Mouse (Mus musculus): Measurements from ENCODE around the gene Alg2. TPM values are rescaled to one million over a fixed set of nuclear protein-coding genes. Genes with fewer than 3 reads are reported as not detected.

The Alg2 gene
- polyA plus RNA-seq, 1 experiment, result 24.2 TPM

DNA sequence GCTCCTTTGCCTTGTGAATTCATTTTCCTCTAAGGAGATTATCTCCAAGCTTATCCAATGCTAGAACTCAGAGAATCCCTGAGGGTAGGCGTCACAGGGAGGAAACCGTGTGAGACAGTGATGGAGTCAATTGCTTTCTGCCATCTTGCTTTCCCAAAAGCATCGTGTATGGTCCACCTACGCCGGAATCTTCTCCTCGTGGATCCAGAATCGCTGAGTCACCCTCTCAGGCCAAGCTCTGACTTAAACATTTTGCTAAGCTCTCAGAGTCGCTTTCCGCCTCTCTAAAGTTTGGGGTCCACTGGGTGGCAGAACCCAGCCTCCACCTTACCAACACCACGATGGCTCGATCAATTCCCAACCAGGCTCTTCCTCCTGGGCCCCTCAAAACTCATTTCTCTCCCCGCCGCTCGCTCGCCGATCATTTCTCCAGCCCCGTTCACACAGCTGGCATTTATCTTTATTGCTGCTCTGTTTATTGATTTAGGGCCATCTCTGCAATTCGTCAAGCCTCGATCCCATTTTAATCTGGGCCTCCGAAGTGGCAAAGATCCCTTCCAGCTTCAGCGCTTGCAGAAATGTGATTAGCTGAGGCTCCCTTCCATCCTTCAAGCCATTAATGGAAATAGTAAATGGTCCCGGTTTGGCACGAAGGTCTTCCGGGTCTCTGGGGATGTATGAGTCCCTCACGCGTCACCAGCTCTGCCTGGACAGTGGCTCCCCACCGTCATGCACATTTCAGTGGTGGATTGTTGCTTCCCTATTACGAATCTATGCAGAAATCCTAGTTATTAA lies 38.4 kb downstream of the Alg2 start:
- Histone ChIP-seq H3K36me3 (ENCODE audit: control insufficient read depth, insufficient read depth, low read length) (no peaks in the 10 kb centered on the region), H3K27me3 (replicated peaks; ENCODE audit: control insufficient read depth, insufficient read depth, low read length) (no peaks in the 10 kb centered on the region), H3K4me3 (ENCODE audit: insufficient read depth, low read depth, low read length) (no peak overlapping the region), H3K4me1 (ENCODE audit: control insufficient read depth, insufficient read depth, low read length) (no peaks in the 10 kb centered on the region), H3K27ac (ENCODE audit: insufficient read depth, low read depth, low read length) (no peak overlapping the region)
- 72% methylated on average over 28 of the region's 28 CpGs for WGBS
- no peak for DNase-seq
- TF ChIP-seq POLR2A (IDR thresholded peaks at IDR 0.05; ENCODE audit: low read depth, low read length) (no peak), CTCF (conservative IDR thresholded peaks at IDR 0.05; ENCODE audit: insufficient read depth, insufficient read length, low read depth, low read length) (no peak)

DNA sequence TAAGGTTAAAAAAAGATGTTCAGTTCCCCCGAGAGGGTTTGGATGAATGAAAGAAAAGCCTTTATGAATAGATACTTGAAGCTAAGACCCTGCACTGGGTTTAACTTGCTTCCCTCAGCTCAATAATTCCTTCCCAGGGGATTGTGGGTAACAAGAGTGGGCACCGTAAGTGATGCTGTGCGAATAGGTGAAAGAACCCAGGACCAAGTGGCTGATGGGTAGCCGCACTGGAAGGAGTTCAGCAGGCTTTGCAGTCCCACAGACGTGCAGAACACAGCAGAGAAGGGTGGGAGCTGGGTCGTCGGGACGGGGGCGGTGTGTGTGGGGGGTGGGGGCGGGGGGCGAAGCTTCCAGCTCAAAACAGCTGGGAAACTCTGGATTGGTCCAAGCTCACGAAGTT lies 39.0 kb downstream of the Alg2 start:
- Histone ChIP-seq H3K27me3 (replicated peaks; ENCODE audit: control insufficient read depth, insufficient read depth, low read length) (no peaks in the 10 kb centered on the region), H3K4me1 (ENCODE audit: control insufficient read depth, insufficient read depth, low read length) (no peaks in the 10 kb centered on the region), H3K4me3 (ENCODE audit: insufficient read depth, low read depth, low read length) (no peak overlapping the region), H3K27ac (ENCODE audit: insufficient read depth, low read depth, low read length) (no peak overlapping the region), H3K36me3 (ENCODE audit: control insufficient read depth, insufficient read depth, low read length) (no peaks in the 10 kb centered on the region)
- TF ChIP-seq POLR2A (IDR thresholded peaks at IDR 0.05; ENCODE audit: low read depth, low read length) (no peak), CTCF (conservative IDR thresholded peaks at IDR 0.05; ENCODE audit: insufficient read depth, insufficient read length, low read depth, low read length) (no peak)
- no peak for DNase-seq
- WGBS, result 73% methylated on average over 12 of the region's 12 CpGs

DNA sequence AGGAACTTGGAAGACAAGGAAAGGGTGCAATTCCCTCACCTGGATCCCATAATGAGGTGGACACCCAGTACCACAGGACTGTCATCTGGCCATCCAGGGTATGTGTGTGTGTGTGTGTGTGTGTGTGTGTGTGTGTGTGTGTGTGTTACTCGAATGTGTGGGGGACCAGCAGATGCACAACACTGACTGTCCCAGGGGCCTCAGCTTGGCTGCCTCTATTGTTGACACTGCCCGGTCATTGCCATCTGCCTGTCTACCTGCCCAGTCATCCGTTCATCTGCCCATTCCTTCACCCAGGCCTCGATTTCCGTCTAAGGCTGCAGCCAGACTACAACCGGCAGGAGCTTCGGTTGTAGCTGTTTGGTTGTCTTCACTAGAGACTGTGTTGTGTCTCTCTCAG lies 41.4 kb downstream of the Alg2 start:
- WGBS, result 64% methylated on average over 7 of the region's 7 CpGs
- Histone ChIP-seq H3K27ac (ENCODE audit: insufficient read depth, low read depth, low read length) (no peak overlapping the region), H3K27me3 (replicated peaks; ENCODE audit: control insufficient read depth, insufficient read depth, low read length) (no peaks in the 10 kb centered on the region), H3K4me1 (ENCODE audit: control insufficient read depth, insufficient read depth, low read length) (no peaks in the 10 kb centered on the region), H3K4me3 (ENCODE audit: insufficient read depth, low read depth, low read length) (no peak overlapping the region), H3K36me3 (ENCODE audit: control insufficient read depth, insufficient read depth, low read length) (no peaks in the 10 kb centered on the region)
- TF ChIP-seq CTCF (conservative IDR thresholded peaks at IDR 0.05; ENCODE audit: insufficient read depth, insufficient read length, low read depth, low read length) (no peak), POLR2A (IDR thresholded peaks at IDR 0.05; ENCODE audit: low read depth, low read length) (no peak)
- DNase-seq, result no peak

DNA sequence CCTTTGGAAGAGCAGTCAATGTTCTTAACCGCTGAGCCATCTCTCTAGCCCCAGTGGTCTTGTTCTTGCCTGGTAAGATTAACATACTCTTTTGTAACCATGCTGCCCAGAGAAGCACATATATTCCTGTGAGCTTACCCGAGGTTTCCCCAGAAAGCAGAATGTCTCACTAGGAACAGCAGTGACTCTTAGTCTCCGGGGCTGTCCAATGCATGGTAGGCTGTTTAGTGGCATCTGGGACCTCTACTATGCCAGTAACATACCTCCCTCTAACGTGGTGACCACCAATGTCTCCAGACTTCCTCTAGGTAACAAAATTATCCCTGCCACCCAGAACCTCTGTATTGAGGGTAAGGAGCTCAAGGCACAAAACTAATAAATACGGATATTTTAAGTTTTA lies 43.1 kb downstream of the Alg2 start:
- H3K4me3 ChIP-seq (ENCODE audit: insufficient read depth, low read depth, low read length), result no peak overlapping the region
- DNase-seq, result no peak
- no peaks in the 10 kb centered on the region for H3K27me3 ChIP-seq (replicated peaks; ENCODE audit: control insufficient read depth, insufficient read depth, low read length)
- no peaks in the 10 kb centered on the region for H3K36me3 ChIP-seq (ENCODE audit: control insufficient read depth, insufficient read depth, low read length)
- no peak for TF ChIP-seq POLR2A (IDR thresholded peaks at IDR 0.05; ENCODE audit: low read depth, low read length)
- TF ChIP-seq CTCF (conservative IDR thresholded peaks at IDR 0.05; ENCODE audit: insufficient read depth, insufficient read length, low read depth, low read length), result no peak
- WGBS, result 92% methylated on average over 5 of the region's 5 CpGs
- H3K27ac ChIP-seq (ENCODE audit: insufficient read depth, low read depth, low read length), result no peak overlapping the region
- no peaks in the 10 kb centered on the region for H3K4me1 ChIP-seq (ENCODE audit: control insufficient read depth, insufficient read depth, low read length)

DNA sequence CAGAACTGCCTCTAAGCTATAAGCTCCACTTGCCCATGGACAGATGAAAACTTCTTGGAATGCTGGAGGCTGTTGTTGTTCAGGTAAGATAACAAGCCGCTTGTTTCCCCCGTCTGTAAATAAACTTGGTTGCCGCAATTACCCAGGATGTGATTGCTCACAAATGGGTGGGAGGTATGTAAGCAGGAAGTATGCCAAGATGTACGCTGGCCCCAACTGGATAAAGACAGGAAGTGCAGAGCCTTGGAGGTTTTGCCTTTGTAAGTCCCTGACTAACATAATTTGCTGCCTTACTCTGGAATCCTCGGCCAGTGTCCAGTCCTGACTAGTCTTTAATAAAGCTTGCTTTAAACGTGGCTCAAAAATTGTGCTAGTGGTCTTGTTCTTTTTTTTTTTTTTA lies 43.6 kb downstream of the Alg2 start:
- 39% methylated on average over 6 of the region's 6 CpGs for WGBS
- Histone ChIP-seq H3K27ac (ENCODE audit: insufficient read depth, low read depth, low read length) (no peak overlapping the region), H3K36me3 (ENCODE audit: control insufficient read depth, insufficient read depth, low read length) (no peaks in the 10 kb centered on the region), H3K4me1 (ENCODE audit: control insufficient read depth, insufficient read depth, low read length) (no peaks in the 10 kb centered on the region), H3K4me3 (ENCODE audit: insufficient read depth, low read depth, low read length) (no peak overlapping the region), H3K27me3 (replicated peaks; ENCODE audit: control insufficient read depth, insufficient read depth, low read length) (no peaks in the 10 kb centered on the region)
- no peak for TF ChIP-seq POLR2A (IDR thresholded peaks at IDR 0.05; ENCODE audit: low read depth, low read length)
- TF ChIP-seq CTCF (conservative IDR thresholded peaks at IDR 0.05; ENCODE audit: insufficient read depth, insufficient read length, low read depth, low read length), result no peak
- no peak for DNase-seq

DNA sequence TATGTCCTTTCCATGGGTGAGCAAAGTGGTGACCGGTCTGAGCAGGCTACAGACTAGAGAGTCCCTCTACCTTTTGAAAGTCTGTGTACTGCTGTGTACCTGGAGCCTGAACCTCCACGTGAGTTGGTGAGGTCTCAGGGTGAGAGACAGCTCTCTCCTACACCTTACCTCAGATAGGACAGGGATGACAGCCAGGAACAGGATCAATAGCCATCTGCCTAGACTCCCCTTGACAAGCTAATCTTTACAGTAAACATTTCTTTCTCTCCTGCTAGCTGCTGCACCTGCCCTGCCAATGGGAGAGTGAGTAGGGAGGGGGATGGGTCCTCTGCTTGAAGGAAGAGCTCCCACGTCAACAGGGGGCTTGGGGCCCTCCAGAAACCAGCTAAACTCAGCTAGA lies 46.5 kb downstream of the Alg2 start:
- no peak overlapping the region for H3K27ac ChIP-seq (ENCODE audit: insufficient read depth, low read depth, low read length)
- no peaks in the 10 kb centered on the region for H3K27me3 ChIP-seq (replicated peaks; ENCODE audit: control insufficient read depth, insufficient read depth, low read length)
- 85% methylated on average over 3 of the region's 3 CpGs for WGBS
- no peaks in the 10 kb centered on the region for H3K4me1 ChIP-seq (ENCODE audit: control insufficient read depth, insufficient read depth, low read length)
- no peak for DNase-seq
- TF ChIP-seq CTCF (conservative IDR thresholded peaks at IDR 0.05; ENCODE audit: insufficient read depth, insufficient read length, low read depth, low read length), result no peak
- no peak for TF ChIP-seq POLR2A (IDR thresholded peaks at IDR 0.05; ENCODE audit: low read depth, low read length)
- H3K4me3 ChIP-seq (ENCODE audit: insufficient read depth, low read depth, low read length), result no peak overlapping the region
- no peaks in the 10 kb centered on the region for H3K36me3 ChIP-seq (ENCODE audit: control insufficient read depth, insufficient read depth, low read length)

DNA sequence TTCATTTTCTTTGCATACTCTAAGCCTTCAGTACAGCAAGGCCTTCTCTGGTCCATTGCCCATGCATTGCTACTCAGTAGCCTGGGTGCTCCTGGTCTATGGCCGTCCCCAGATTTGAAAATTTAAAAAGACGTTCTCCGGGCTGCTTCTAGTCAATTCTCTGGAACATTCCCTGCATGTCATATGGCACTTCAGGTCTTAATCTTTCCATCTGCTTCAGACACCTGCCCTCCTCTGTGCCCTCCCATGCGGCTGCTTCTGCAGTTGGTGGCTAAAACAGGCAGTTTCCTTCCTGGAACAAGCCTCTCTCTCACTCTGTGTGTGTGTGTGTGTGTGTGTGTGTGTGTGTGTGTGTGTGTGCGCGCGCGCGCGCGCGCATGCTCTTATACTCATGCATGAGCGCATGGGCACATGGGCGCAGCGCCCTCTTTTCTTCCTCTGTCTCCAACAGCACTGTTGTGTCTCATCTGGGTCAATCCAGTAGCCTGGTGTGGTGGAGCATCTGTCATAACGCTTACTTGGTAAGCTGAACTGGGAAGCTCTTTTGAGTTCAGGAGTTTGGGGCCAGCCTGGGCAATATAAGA lies 48.8 kb downstream of the Alg2 start:
- H3K27ac ChIP-seq (ENCODE audit: insufficient read depth, low read depth, low read length), result no peak overlapping the region
- DNase-seq, result no peak
- H3K4me3 ChIP-seq (ENCODE audit: insufficient read depth, low read depth, low read length), result no peak overlapping the region
- H3K36me3 ChIP-seq (ENCODE audit: control insufficient read depth, insufficient read depth, low read length), result no peaks in the 10 kb centered on the region
- H3K4me1 ChIP-seq (ENCODE audit: control insufficient read depth, insufficient read depth, low read length), result no peaks in the 10 kb centered on the region
- no peak for TF ChIP-seq POLR2A (IDR thresholded peaks at IDR 0.05; ENCODE audit: low read depth, low read length)
- TF ChIP-seq CTCF (conservative IDR thresholded peaks at IDR 0.05; ENCODE audit: insufficient read depth, insufficient read length, low read depth, low read length), result no peak
- no peaks in the 10 kb centered on the region for H3K27me3 ChIP-seq (replicated peaks; ENCODE audit: control insufficient read depth, insufficient read depth, low read length)
- WGBS, result 72% methylated on average over 16 of the region's 16 CpGs
